Mouse (Mus musculus) hindbrain, embryonic 10.5 days (tissue): ENCODE measurements around the gene Treml1. TPM values are rescaled to one million over a fixed set of nuclear protein-coding genes. Genes with fewer than 3 reads are reported as not detected.
"Not testable (repeated sequence)": the region's sequence is repeated elsewhere in the genome, so short reads cannot be mapped to it uniquely, and the experiment has no call there.

Experiments used
- DNase-seq: peaks from one replicate; pipeline ENCODE4 v3.0.0-alpha.2; 2017; ENCODE audit warnings: low spot score
- H3K27ac ChIP-seq: fragments of 300-500 bp; sonication (generic); 2 replicates; pipeline ENCODE4 v1.5.1; 2016; ENCODE audit warnings: mild to moderate bottlenecking, moderate library complexity
- H3K27me3 ChIP-seq: fragments of 300-500 bp; sonication (generic); 2 replicates; pipeline ENCODE4 v1.6.1; 2016; ENCODE audit warnings: mild to moderate bottlenecking; ENCODE audit not compliant: poor library complexity, insufficient read depth, severe bottlenecking
- H3K36me3 ChIP-seq: fragments of 300-500 bp; sonication (generic); 2 replicates; pipeline ENCODE4 v1.6.1; 2016; ENCODE audit warnings: mild to moderate bottlenecking, moderate library complexity
- H3K4me1 ChIP-seq: fragments of 300-500 bp; sonication (generic); replicated peaks from 2 replicates; pipeline ENCODE4 v1.6.1; 2016; ENCODE audit warnings: mild to moderate bottlenecking
- H3K4me3 ChIP-seq: fragments of 300-500 bp; sonication (generic); 2 replicates; pipeline ENCODE4 v1.5.1; 2016; ENCODE audit warnings: mild to moderate bottlenecking, moderate library complexity
- H3K9me3 ChIP-seq: fragments of 300-500 bp; sonication (generic); 2 replicates; pipeline ENCODE4 v1.6.1; 2016; ENCODE audit warnings: mild to moderate bottlenecking, moderate library complexity
- WGBS: fragments of 180-500 bp; shearing (Covaris S2); methylation state at CpG from one replicate; pipeline ENCODE4 v1.1.7; 2016; 5-methylcytosine and 5-hydroxymethylcytosine counted together
- polyA plus RNA-seq: library from polyadenylated mRNA; unstranded; fragments of >200 nt; fragmentation: Nextera tagmentation; extraction: Ambion mirVana; gene quantifications from 2 replicates; pipeline ENCODE4 v1.2.1, GENCODE M21; 2016

Treml1 gene
- polyA plus RNA-seq = 1.8 and 2.5 TPM in 2 replicates

DNA sequence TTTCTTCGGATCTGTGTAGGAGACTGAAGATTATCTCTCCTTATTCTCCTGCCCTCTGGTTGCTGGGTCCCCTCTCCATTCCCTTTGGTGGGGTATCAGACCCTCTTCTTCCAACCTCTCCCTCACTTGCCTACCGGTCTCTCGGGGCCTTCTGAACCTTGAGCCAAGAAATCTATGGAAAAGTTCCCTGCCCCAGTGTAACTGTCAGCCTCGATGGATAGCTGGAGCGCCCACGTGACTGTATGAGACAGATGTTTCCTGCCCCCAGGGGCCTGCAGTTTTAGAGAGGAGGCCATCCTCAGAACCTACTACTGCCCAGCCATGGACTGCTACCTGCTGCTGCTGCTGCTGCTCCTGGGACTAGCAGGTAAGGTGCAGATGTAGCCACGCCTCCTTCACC is at the start of gene Treml1:
Gene Treml1 (plus strand): TSS at position 301 of the 400 bp plus-strand sequence.
- 82% methylated on average over 7 of the region's 7 CpGs for WGBS
- Histone ChIP-seq H3K4me1 (no peaks in the 10 kb centered on the region), H3K27ac (no peak within 1 kb of the TSS), H3K9me3 (no peaks in the 10 kb centered on the region), H3K4me3 (no peak within 1 kb of the TSS), H3K36me3 (no peaks in the 10 kb centered on the region), H3K27me3 (no peaks in the 10 kb centered on the region)
- no peak for DNase-seq

DNA sequence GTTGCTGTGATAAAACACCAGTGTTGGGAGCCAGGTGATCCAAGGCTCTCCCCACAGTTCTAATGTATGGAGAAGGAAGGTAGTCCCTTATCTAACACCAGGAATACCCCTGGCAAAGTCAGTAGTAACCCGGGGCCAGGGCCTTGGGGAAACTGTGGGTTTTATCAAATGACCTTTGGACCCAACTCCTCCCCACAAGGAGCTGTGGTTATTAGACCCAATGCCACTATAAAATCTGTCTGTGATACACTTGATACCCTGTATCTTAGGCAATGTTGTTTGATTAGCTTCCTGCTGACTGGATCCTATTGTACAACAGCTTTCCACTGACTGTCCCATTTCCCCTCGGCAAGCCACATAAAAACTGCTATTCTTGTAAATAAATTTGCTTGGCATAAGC is 47.6 kb upstream of the Treml1 start:
- Histone ChIP-seq H3K4me1 (no peaks in the 10 kb centered on the region), H3K27me3 (no peaks in the 10 kb centered on the region), H3K36me3 (no peaks in the 10 kb centered on the region), H3K4me3 (no peak overlapping the region), H3K27ac (no peak overlapping the region), H3K9me3 (no peaks in the 10 kb centered on the region)
- DNase-seq = no peak
- WGBS = 78% methylated on average over 2 of the region's 2 CpGs

DNA sequence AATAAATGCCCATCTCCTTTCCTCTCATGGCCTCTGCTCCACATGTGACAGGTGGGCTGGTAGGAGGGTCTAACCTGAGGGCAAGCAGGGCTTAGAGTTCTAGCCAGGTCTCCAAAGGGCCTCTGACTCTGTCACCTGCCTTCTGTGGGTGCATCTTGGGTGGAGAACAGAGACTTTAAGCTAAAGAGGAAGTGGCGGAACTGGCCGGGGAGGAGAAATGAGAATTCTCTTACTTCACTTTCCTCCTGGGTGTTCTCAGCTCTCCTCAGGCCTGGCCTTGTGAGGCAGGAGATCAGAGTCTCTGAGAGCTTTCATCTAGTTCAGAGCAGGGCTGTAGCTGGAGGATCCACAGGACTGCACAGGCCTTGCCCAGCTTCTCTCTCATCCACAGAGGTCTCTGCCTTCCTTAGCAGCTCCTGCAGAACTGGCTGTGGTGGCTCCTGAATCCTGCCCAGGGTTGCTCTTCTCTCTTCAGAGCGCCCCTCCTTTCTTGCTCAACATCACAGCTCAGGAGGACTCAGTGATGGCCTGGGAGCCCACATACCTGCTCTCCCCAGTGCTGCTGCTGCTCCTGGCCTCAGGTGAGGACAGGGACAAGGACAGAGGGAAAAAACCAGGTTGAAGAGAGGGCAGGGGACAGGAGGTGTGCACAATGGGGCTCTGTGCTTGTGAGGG is 43.7 kb upstream of the Treml1 start, which contains the start of gene B430306N03Rik:
Gene B430306N03Rik (plus strand): TSS at position 237 of the 675 bp plus-strand sequence.
- not testable (repeated sequence) for H3K27ac ChIP-seq, H3K36me3 ChIP-seq, H3K27me3 ChIP-seq, H3K4me1 ChIP-seq, DNase-seq, H3K9me3 ChIP-seq, H3K4me3 ChIP-seq
- WGBS = 79% methylated on average over 3 of the region's 3 CpGs

- DNase-seq = no peak
- 97% methylated on average over 1 of the region's 1 CpGs for WGBS
- Histone ChIP-seq H3K27ac (no peak overlapping the region), H3K4me1 (no peaks in the 10 kb centered on the region), H3K27me3 (no peaks in the 10 kb centered on the region), H3K4me3 (no peak overlapping the region), H3K36me3 (no peaks in the 10 kb centered on the region), H3K9me3 (peaks cover 2% of the 10 kb centered on the region; the same call in 1 of the 2 replicates)
These were observed 41.0 kb upstream of the Treml1 start for GRCm38 (mm10) chr17:48318686-48319085.

GRCm38 (mm10) chr17:48321279-48321678 is 38.4 kb upstream of the Treml1 start:
- WGBS = 88% methylated on average over 2 of the region's 2 CpGs
- H3K4me1 ChIP-seq = no peaks in the 10 kb centered on the region
- no peak for DNase-seq
- no peaks in the 10 kb centered on the region for H3K36me3 ChIP-seq
- H3K4me3 ChIP-seq = no peak overlapping the region
- no peak overlapping the region for H3K27ac ChIP-seq
- no peaks in the 10 kb centered on the region for H3K27me3 ChIP-seq
- H3K9me3 ChIP-seq = peaks cover 3% of the 10 kb centered on the region; the same call in 1 of the 2 replicates

- no peak for DNase-seq
- Histone ChIP-seq H3K4me3 (no peak overlapping the region), H3K27me3 (no peaks in the 10 kb centered on the region), H3K9me3 (peaks cover 3% of the 10 kb centered on the region; the same call in 1 of the 2 replicates), H3K27ac (no peak overlapping the region), H3K4me1 (no peaks in the 10 kb centered on the region), H3K36me3 (no peaks in the 10 kb centered on the region)
- WGBS = 62% methylated on average over 3 of the region's 3 CpGs
These were observed 36.5 kb upstream of the Treml1 start for GRCm38 (mm10) chr17:48323236-48323635.

GRCm38 (mm10) chr17:48324258-48324657 is 35.5 kb upstream of the Treml1 start:
- Histone ChIP-seq H3K27ac (no peak overlapping the region), H3K4me1 (no peaks in the 10 kb centered on the region), H3K9me3 (peaks cover 3% of the 10 kb centered on the region; the same call in 1 of the 2 replicates), H3K4me3 (no peak overlapping the region), H3K27me3 (no peaks in the 10 kb centered on the region), H3K36me3 (no peaks in the 10 kb centered on the region)
- no peak for DNase-seq
- 87% methylated on average over 5 of the region's 5 CpGs for WGBS

DNA sequence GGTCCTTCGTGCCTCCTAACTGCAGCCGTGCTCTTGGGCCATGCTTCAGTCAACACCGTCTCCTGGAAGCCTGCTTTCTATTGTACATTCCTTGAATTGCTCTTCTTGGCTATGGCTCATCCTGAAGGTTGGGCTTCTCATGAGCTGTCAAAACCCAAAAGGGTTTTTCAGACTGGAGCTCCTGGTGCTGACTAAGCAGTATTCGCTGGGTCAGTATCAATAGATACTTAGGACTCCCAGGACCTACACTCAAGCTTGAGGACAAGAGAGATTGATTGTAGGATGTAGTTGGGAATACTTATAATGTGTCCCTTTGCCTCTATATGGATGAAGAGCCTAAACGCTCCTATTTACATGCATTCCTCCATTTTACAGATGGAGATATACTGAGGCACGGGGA is 34.6 kb upstream of the Treml1 start:
- no peak overlapping the region for H3K4me3 ChIP-seq
- H3K27me3 ChIP-seq = no peaks in the 10 kb centered on the region
- no peaks in the 10 kb centered on the region for H3K36me3 ChIP-seq
- DNase-seq = no peak
- WGBS = 94% methylated on average over 6 of the region's 6 CpGs
- no peak overlapping the region for H3K27ac ChIP-seq
- H3K4me1 ChIP-seq = no peaks in the 10 kb centered on the region
- H3K9me3 ChIP-seq = peaks cover 3% of the 10 kb centered on the region; the same call in 1 of the 2 replicates

GRCm38 (mm10) chr17:48325638-48326037 is 34.1 kb upstream of the Treml1 start:
- Histone ChIP-seq H3K9me3 (peaks cover 3% of the 10 kb centered on the region; the same call in 1 of the 2 replicates), H3K4me1 (no peaks in the 10 kb centered on the region), H3K4me3 (no peak overlapping the region), H3K27me3 (no peaks in the 10 kb centered on the region), H3K36me3 (no peaks in the 10 kb centered on the region), H3K27ac (no peak overlapping the region)
- no peak for DNase-seq
- WGBS = 88% methylated on average over 11 of the region's 11 CpGs

DNA sequence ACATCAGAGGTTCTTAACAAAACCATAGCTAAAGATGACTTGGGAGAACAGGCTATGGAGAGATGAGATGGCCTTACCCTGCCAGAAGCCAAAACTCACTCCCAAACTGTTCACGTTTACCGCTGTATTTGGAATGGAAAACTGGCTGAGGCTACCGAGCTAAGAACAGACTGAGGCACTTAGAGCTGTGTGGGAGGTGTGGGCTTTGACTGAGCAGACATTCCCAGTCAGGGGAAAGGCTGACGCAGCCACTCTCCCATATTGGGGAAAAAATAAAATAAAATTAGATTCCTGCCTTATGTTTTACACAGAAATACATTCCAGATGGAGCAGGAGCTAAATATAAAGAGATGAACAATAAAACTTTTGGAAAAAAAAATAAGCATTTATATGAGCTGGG is 33.1 kb upstream of the Treml1 start:
- Histone ChIP-seq H3K27ac (no peak overlapping the region), H3K4me1 (no peaks in the 10 kb centered on the region), H3K9me3 (peaks cover 3% of the 10 kb centered on the region; the same call in 1 of the 2 replicates), H3K36me3 (no peaks in the 10 kb centered on the region), H3K27me3 (no peaks in the 10 kb centered on the region), H3K4me3 (no peak overlapping the region)
- DNase-seq = no peak
- 88% methylated on average over 4 of the region's 4 CpGs for WGBS

DNA sequence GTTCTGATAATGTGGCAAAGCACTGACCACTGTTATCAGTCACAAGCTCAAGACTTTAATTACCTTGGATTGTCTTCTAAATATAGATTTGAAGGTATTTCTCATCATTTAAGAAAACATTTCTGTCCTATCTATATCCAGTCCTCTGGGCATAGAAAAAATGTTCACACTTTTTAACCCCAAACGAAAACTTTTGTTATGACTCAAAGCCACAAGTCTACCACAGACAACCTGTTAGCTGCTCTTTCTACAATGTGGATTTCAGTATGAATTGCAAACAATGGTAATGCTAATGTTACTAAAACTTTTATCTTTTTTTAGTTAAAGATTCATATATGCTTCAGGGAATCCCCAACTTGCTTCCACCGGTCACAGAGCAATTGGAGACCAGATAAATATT is 27.2 kb upstream of the Treml1 start:
- Histone ChIP-seq H3K27ac (no peak overlapping the region), H3K9me3 (no peaks in the 10 kb centered on the region), H3K27me3 (no peaks in the 10 kb centered on the region), H3K4me3 (no peak overlapping the region), H3K36me3 (no peaks in the 10 kb centered on the region), H3K4me1 (no peaks in the 10 kb centered on the region)
- no peak for DNase-seq
- WGBS = 89% methylated on average over 2 of the region's 2 CpGs

GRCm38 (mm10) chr17:48334186-48334585 is 25.5 kb upstream of the Treml1 start:
- Histone ChIP-seq H3K4me3 (no peak overlapping the region), H3K36me3 (no peaks in the 10 kb centered on the region), H3K27me3 (no peaks in the 10 kb centered on the region), H3K9me3 (no peaks in the 10 kb centered on the region), H3K4me1 (no peaks in the 10 kb centered on the region), H3K27ac (no peak overlapping the region)
- DNase-seq = no peak
- WGBS = 91% methylated on average over 4 of the region's 4 CpGs

GRCm38 (mm10) chr17:48336857-48337256 is 22.9 kb upstream of the Treml1 start:
- WGBS = 5% methylated on average over 6 of the region's 6 CpGs
- peak; percentile 80 for DNase-seq

More at GRCm38 (mm10) chr17:48336857-48337256, 22.9 kb upstream of the Treml1 start:
- Histone ChIP-seq H3K9me3 (no peaks in the 10 kb centered on the region), H3K27ac (no peak overlapping the region), H3K4me1 (no peaks in the 10 kb centered on the region), H3K4me3 (no peak overlapping the region), H3K27me3 (no peaks in the 10 kb centered on the region), H3K36me3 (no peaks in the 10 kb centered on the region)
